Mouse (Mus musculus) limb, embryonic 14.5 days (tissue): ENCODE measurements around the gene Pjvk. TPM values are rescaled to one million over a fixed set of nuclear protein-coding genes. Genes with fewer than 3 reads are reported as not detected.

ENCODE experiments used
- ATAC-seq: fragments of 200-750 bp; cut with Nextera tagmentation; 2 replicates; pipeline ENCODE4 v1.8.0; 2017; ENCODE audit warnings: low read depth, moderate number of reproducible peaks, moderate TSS enrichment; ENCODE audit not compliant: low FRiP score
- DNase-seq: peaks from one replicate; pipeline ENCODE4 v3.0.0-alpha.2; 2015; ENCODE audit warnings: low spot score
- H3K27ac ChIP-seq: fragments of 300-500 bp; sonication (generic); replicated peaks from 2 replicates; pipeline ENCODE4 v1.5.1; 2014; ENCODE audit warnings: low read depth, mild to moderate bottlenecking, low read length, moderate library complexity, mixed read lengths
- H3K27me3 ChIP-seq: fragments of 300-500 bp; sonication (generic); 2 replicates; pipeline ENCODE4 v1.6.1; 2014; ENCODE audit warnings: low read length, mixed read lengths; ENCODE audit not compliant: control insufficient read depth, insufficient read depth
- H3K36me3 ChIP-seq: fragments of 300-500 bp; sonication (generic); 2 replicates; pipeline ENCODE4 v1.6.1; 2014; ENCODE audit warnings: mild to moderate bottlenecking, low read length, moderate library complexity, mixed read lengths; ENCODE audit not compliant: control insufficient read depth, insufficient read depth
- H3K4me1 ChIP-seq: fragments of 300-500 bp; sonication (generic); 2 replicates; pipeline ENCODE4 v1.6.1; 2014; ENCODE audit warnings: antibody characterized with exemption, low read length, mixed read lengths; ENCODE audit not compliant: control insufficient read depth, insufficient read depth
- H3K4me2 ChIP-seq: fragments of 300-500 bp; sonication (generic); replicated peaks from 2 replicates; pipeline ENCODE4 v1.6.1; 2014; ENCODE audit warnings: low read depth, mild to moderate bottlenecking, low read length, moderate library complexity; ENCODE audit not compliant: severe bottlenecking
- H3K4me3 ChIP-seq: fragments of 300-500 bp; sonication (generic); replicated peaks from 2 replicates; pipeline ENCODE4 v1.5.1; 2014; ENCODE audit warnings: low read length
- H3K9ac ChIP-seq: fragments of 300-500 bp; sonication (generic); 2 replicates; pipeline ENCODE4 v1.6.1; 2014; ENCODE audit warnings: mild to moderate bottlenecking, low read depth, low read length, moderate library complexity; ENCODE audit not compliant: severe bottlenecking
- H3K9me3 ChIP-seq: fragments of 300-500 bp; sonication (generic); 2 replicates; pipeline ENCODE4 v1.6.1; 2016; ENCODE audit warnings: low read length; ENCODE audit not compliant: control insufficient read depth
- POLR2A ChIP-seq: fragments of 200-500 bp; IDR thresholded peaks from 2 replicates; pipeline ENCODE4 v1.8.0; 2012; ENCODE audit warnings: inconsistent platforms, mild to moderate bottlenecking, moderate library complexity, borderline replicate concordance; ENCODE audit not compliant: insufficient read depth, insufficient read length; ENCODE audit errors: extremely low read depth
- WGBS: fragments of 180-500 bp; shearing (Covaris S2); extraction: QIAGEN DNeasy Blood & Tissue Kit; methylation state at CpG from one replicate; pipeline ENCODE4 v1.1.7; 2014; 5-methylcytosine and 5-hydroxymethylcytosine counted together
- polyA plus RNA-seq, 2 experiments: library from polyadenylated mRNA; depleted of rRNA in 1 of 2; stranded (reverse) in 1 of 2; unstranded in 1 of 2; fragments of >200 nt; fragmentation: Nextera tagmentation in 1 of 2; extraction: Ambion mirVana in 1 of 2; gene quantifications; 2 replicates each; pipeline versions ENCODE4 v1.2.1 to v1.2.3; 2012 to 2014

The Pjvk gene
- 0.47 and 0.83 TPM in 2 replicates for polyA plus RNA-seq (2012; rRNA removed)
- polyA plus RNA-seq (2014; fragmentation: Nextera tagmentation; extraction: Ambion mirVana) = 0.22 TPM in 1 of 2 replicates, not detected in the other

GRCm38 (mm10) chr2:76647883-76648570 is at the start of gene Pjvk, which contains the start of gene Prkra:
TSS of gene Pjvk (plus strand) at chr2:76648476.
TSS of gene Prkra (minus strand) at chr2:76648015.
- Histone ChIP-seq H3K9me3 (no peaks in the 10 kb centered on the region), H3K4me3 (peak within 1 kb of the TSS; percentile 83), H3K27me3 (no peaks in the 10 kb centered on the region), H3K27ac (peak within 1 kb of the TSS; percentile 85), H3K4me2 (peak within 1 kb of the TSS; percentile 64), H3K36me3 (peaks cover 6% of the 10 kb centered on the region; the same call in 1 of the 2 replicates), H3K9ac (peak within 1 kb of the TSS; percentile 85), H3K4me1 (peaks cover 11% of the 10 kb centered on the region)
- TF ChIP-seq POLR2A = peak; percentile 91; the same call in 1 of the 2 replicates
- DNase-seq = peak; percentile 97
- peak; percentile 96 for ATAC-seq
- WGBS = 0% methylated on average over 35 of the region's 42 CpGs

- Histone ChIP-seq H3K9me3 (no peaks in the 10 kb centered on the region), H3K27ac (no peak overlapping the region), H3K27me3 (no peaks in the 10 kb centered on the region), H3K4me3 (no peak overlapping the region), H3K4me2 (no peak overlapping the region), H3K4me1 (no peaks in the 10 kb centered on the region), H3K36me3 (peaks cover 7% of the 10 kb centered on the region), H3K9ac (no peak overlapping the region)
- TF ChIP-seq POLR2A = no peak
- 55% methylated on average over 5 of the region's 5 CpGs for WGBS
- DNase-seq (no peak), ATAC-seq (no peak)
Measured at GRCm38 (mm10) chr2:76599214-76599613, 49.1 kb upstream of the Pjvk start.

- 92% methylated on average over 1 of the region's 1 CpGs for WGBS
- ATAC-seq = no peak
Measured at GRCm38 (mm10) chr2:76602256-76602655, 46.0 kb upstream of the Pjvk start.

GRCm38 (mm10) chr2:76606704-76607103 is 41.6 kb upstream of the Pjvk start:
- 60% methylated on average over 3 of the region's 3 CpGs for WGBS
- Histone ChIP-seq H3K27me3 (no peaks in the 10 kb centered on the region), H3K27ac (no peak overlapping the region), H3K4me2 (no peak overlapping the region), H3K9me3 (no peaks in the 10 kb centered on the region), H3K4me1 (no peaks in the 10 kb centered on the region), H3K9ac (no peak overlapping the region), H3K4me3 (no peak overlapping the region), H3K36me3 (no peaks in the 10 kb centered on the region)
- no peak for ATAC-seq
- DNase-seq = no peak
- TF ChIP-seq POLR2A = no peak

More at GRCm38 (mm10) chr2:76602256-76602655, 46.0 kb upstream of the Pjvk start:
- Histone ChIP-seq H3K9me3 (no peaks in the 10 kb centered on the region), H3K4me1 (no peaks in the 10 kb centered on the region), H3K9ac (no peak overlapping the region), H3K4me2 (no peak overlapping the region), H3K36me3 (no peaks in the 10 kb centered on the region), H3K4me3 (no peak overlapping the region), H3K27ac (no peak overlapping the region), H3K27me3 (no peaks in the 10 kb centered on the region)
- no peak for DNase-seq
- TF ChIP-seq POLR2A = no peak

- WGBS = 67% methylated on average over 10 of the region's 10 CpGs
- H3K4me3 ChIP-seq = no peak overlapping the region
- no peak overlapping the region for H3K27ac ChIP-seq
- no peak overlapping the region for H3K9ac ChIP-seq
- H3K4me1 ChIP-seq = no peaks in the 10 kb centered on the region
- no peaks in the 10 kb centered on the region for H3K9me3 ChIP-seq
- H3K36me3 ChIP-seq = no peaks in the 10 kb centered on the region
- ATAC-seq (no peak), DNase-seq (no peak)
- no peak for TF ChIP-seq POLR2A
- no peaks in the 10 kb centered on the region for H3K27me3 ChIP-seq
- no peak overlapping the region for H3K4me2 ChIP-seq
Measured at GRCm38 (mm10) chr2:76610326-76611104, 37.8 kb upstream of the Pjvk start.
